Mouse (Mus musculus) large intestine, adult 2 months (tissue): ENCODE data around the gene Nfya. TPM values are rescaled to one million over a fixed set of nuclear protein-coding genes. Genes with fewer than 3 reads are reported as not detected.

Experiments used
- DNase-seq: peaks from one replicate; pipeline ENCODE4 v3.0.0-alpha.2; 2012; ENCODE audit warnings: low read depth, low spot score
- WGBS: fragments of 180-500 bp; shearing (Covaris S2); methylation state at CpG from one replicate; pipeline ENCODE4 v1.1.7; 2018; 5-methylcytosine and 5-hydroxymethylcytosine counted together
- polyA plus RNA-seq: library from polyadenylated mRNA; depleted of rRNA; stranded (reverse); fragments of >200 nt; gene quantifications from 2 replicates; pipeline ENCODE4 v1.2.3, GENCODE M21; 2012

The Nfya gene
- polyA plus RNA-seq, 1 experiment, result 33.4 TPM

- no peak for DNase-seq
- 51% methylated on average over 16 of the region's 16 CpGs for WGBS
Observed at GRCm38 (mm10) chr17:48432158-48432980, 22.7 kb upstream of the Nfya start, which contains the start of gene Apobec2. Gene Apobec2, minus strand, starts transcription at chr17:48432930.

- WGBS, result 78% methylated on average over 5 of the region's 5 CpGs
- no peak for DNase-seq
Observed at GRCm38 (mm10) chr17:48431054-48431453, 21.3 kb upstream of the Nfya start.

GRCm38 (mm10) chr17:48430394-48430793 lies 20.7 kb upstream of the Nfya start:
- WGBS, result 13% methylated on average over 5 of the region's 5 CpGs
- no peak for DNase-seq

- WGBS, result 67% methylated on average over 11 of the region's 11 CpGs
Observed at GRCm38 (mm10) chr17:48427852-48428530, 18.3 kb upstream of the Nfya start.

GRCm38 (mm10) chr17:48426991-48427750 lies 17.5 kb upstream of the Nfya start:
- WGBS, result 60% methylated on average over 13 of the region's 13 CpGs

More at GRCm38 (mm10) chr17:48427852-48428530, 18.3 kb upstream of the Nfya start:
- no peak for DNase-seq

GRCm38 (mm10) chr17:48425823-48426612 lies 16.3 kb upstream of the Nfya start:
- DNase-seq, result no peak
- 14% methylated on average over 9 of the region's 9 CpGs for WGBS

More at GRCm38 (mm10) chr17:48426991-48427750, 17.5 kb upstream of the Nfya start:
- no peak for DNase-seq

GRCm38 (mm10) chr17:48424237-48424636 lies 14.5 kb upstream of the Nfya start:
- DNase-seq, result no peak
- 89% methylated on average over 9 of the region's 9 CpGs for WGBS

GRCm38 (mm10) chr17:48419571-48419970 lies 9.9 kb upstream of the Nfya start:
- 57% methylated on average over 2 of the region's 2 CpGs for WGBS
- DNase-seq, result no peak

GRCm38 (mm10) chr17:48418781-48419180 lies 9.1 kb upstream of the Nfya start:
- DNase-seq, result no peak
- 53% methylated on average over 1 of the region's 1 CpGs for WGBS

GRCm38 (mm10) chr17:48418174-48418573 lies 8.5 kb upstream of the Nfya start:
- no peak for DNase-seq
- 23% methylated on average over 7 of the region's 7 CpGs for WGBS

- WGBS, result 62% methylated on average over 6 of the region's 6 CpGs
- DNase-seq, result no peak
Observed at GRCm38 (mm10) chr17:48417521-48417920, 7.8 kb upstream of the Nfya start.

GRCm38 (mm10) chr17:48416425-48417195 lies 6.9 kb upstream of the Nfya start:
- DNase-seq, result no peak
- 86% methylated on average over 14 of the region's 14 CpGs for WGBS

GRCm38 (mm10) chr17:48416011-48416410 lies 6.3 kb upstream of the Nfya start:
- 75% methylated on average over 7 of the region's 7 CpGs for WGBS
- DNase-seq, result no peak

GRCm38 (mm10) chr17:48411241-48411640 lies 1.5 kb upstream of the Nfya start:
- 25% methylated on average over 8 of the region's 8 CpGs for WGBS
- DNase-seq, result no peak

- WGBS, result under 1% methylated on average over 13 of the region's 13 CpGs
- no peak for DNase-seq
Observed at GRCm38 (mm10) chr17:48410299-48410785, 636 bp upstream of the Nfya start.

- DNase-seq, result no peak
- WGBS, result under 1% methylated on average over 47 of the region's 47 CpGs
Observed at GRCm38 (mm10) chr17:48408526-48409291, 997 bp downstream of the Nfya start.

GRCm38 (mm10) chr17:48407910-48408525 lies 1.7 kb downstream of the Nfya start:
- DNase-seq, result no peak
- WGBS, result 6% methylated on average over 8 of the region's 8 CpGs
